Mouse (Mus musculus): Measurements from ENCODE around the gene Aco1. TPM values are rescaled to one million over a fixed set of nuclear protein-coding genes. Genes with fewer than 3 reads are reported as not detected.
A peak's percentile ranks its signal among the peaks of the same experiment; 100 is the strongest.
"Not testable (repeated sequence)": the region's sequence is repeated elsewhere in the genome, so short reads cannot be mapped to it uniquely, and the experiment has no call there.

Aco1 gene
- polyA plus RNA-seq (2015; fragmentation: Nextera tagmentation; extraction: Ambion mirVana): 27.0 and 29.4 TPM in 2 replicates

- ATAC-seq (ENCODE audit: extremely low read depth, insufficient number of reproducible peaks, low FRiP score, low TSS enrichment): peak; percentile 94
- Histone ChIP-seq H3K4me2 (peak within 1 kb of the TSS; percentile 87), H3K4me3 (peak within 1 kb of the TSS; percentile 76), H3K9me3 (no peaks in the 10 kb centered on the region), H3K27ac (replicated peaks) (peak within 1 kb of the TSS; percentile 88), H3K4me1 (peaks cover 23% of the 10 kb centered on the region), H3K27me3 (replicated peaks) (no peaks in the 10 kb centered on the region), H3K36me3 (0 out of 2 replicates have a peak, but pooled peaks cover 5% of the 10 kb centered on the region), H3K9ac (peak within 1 kb of the TSS; percentile 86)
- WGBS: under 1% methylated on average over 46 of the region's 46 CpGs
Observed at GRCm38 (mm10) chr4:40142743-40143532, at the start of gene Aco1. TSS of gene Aco1 (plus strand) at chr4:40143081.

- Histone ChIP-seq H3K4me2 (no peak overlapping the region), H3K9ac (no peak overlapping the region), H3K9me3 (no peaks in the 10 kb centered on the region), H3K27me3 (replicated peaks) (no peaks in the 10 kb centered on the region), H3K4me3 (no peak overlapping the region), H3K36me3 (no peaks in the 10 kb centered on the region), H3K4me1 (no peaks in the 10 kb centered on the region), H3K27ac (replicated peaks) (no peak overlapping the region)
- ATAC-seq (ENCODE audit: extremely low read depth, insufficient number of reproducible peaks, low FRiP score, low TSS enrichment): no peak
- 58% methylated on average over 2 of the region's 2 CpGs for WGBS
Observed at GRCm38 (mm10) chr4:40094974-40095373, 47.9 kb upstream of the Aco1 start.

- 74% methylated on average over 1 of the region's 1 CpGs for WGBS
- H3K36me3 ChIP-seq: no peaks in the 10 kb centered on the region
Observed at GRCm38 (mm10) chr4:40102996-40103395, 39.9 kb upstream of the Aco1 start.

GRCm38 (mm10) chr4:40106004-40106536, 36.8 kb upstream of the Aco1 start:
- H3K27ac ChIP-seq (replicated peaks): no peak overlapping the region
- no peaks in the 10 kb centered on the region for H3K4me1 ChIP-seq
- WGBS: 47% methylated on average over 8 of the region's 8 CpGs
- H3K4me3 ChIP-seq: no peak overlapping the region
- no peaks in the 10 kb centered on the region for H3K9me3 ChIP-seq
- H3K36me3 ChIP-seq: no peaks in the 10 kb centered on the region
- no peaks in the 10 kb centered on the region for H3K27me3 ChIP-seq (replicated peaks)
- no peak overlapping the region for H3K4me2 ChIP-seq
- ATAC-seq (ENCODE audit: extremely low read depth, insufficient number of reproducible peaks, low FRiP score, low TSS enrichment): no peak
- H3K9ac ChIP-seq: no peak overlapping the region

More at GRCm38 (mm10) chr4:40102996-40103395, 39.9 kb upstream of the Aco1 start:
- Histone ChIP-seq H3K9ac (no peak overlapping the region), H3K4me2 (no peak overlapping the region), H3K9me3 (no peaks in the 10 kb centered on the region), H3K27ac (replicated peaks) (no peak overlapping the region), H3K4me3 (no peak overlapping the region), H3K4me1 (no peaks in the 10 kb centered on the region), H3K27me3 (replicated peaks) (no peaks in the 10 kb centered on the region)
- ATAC-seq (ENCODE audit: extremely low read depth, insufficient number of reproducible peaks, low FRiP score, low TSS enrichment): no peak

GRCm38 (mm10) chr4:40108030-40108429, 34.9 kb upstream of the Aco1 start:
- no peak for ATAC-seq (ENCODE audit: extremely low read depth, insufficient number of reproducible peaks, low FRiP score, low TSS enrichment)
- WGBS: 70% methylated on average over 4 of the region's 4 CpGs
- no peak overlapping the region for H3K4me3 ChIP-seq
- H3K4me2 ChIP-seq: no peak overlapping the region
- H3K9ac ChIP-seq: no peak overlapping the region
- H3K9me3 ChIP-seq: no peaks in the 10 kb centered on the region
- no peaks in the 10 kb centered on the region for H3K36me3 ChIP-seq
- no peaks in the 10 kb centered on the region for H3K4me1 ChIP-seq
- H3K27me3 ChIP-seq (replicated peaks): no peaks in the 10 kb centered on the region
- no peak overlapping the region for H3K27ac ChIP-seq (replicated peaks)

- 64% methylated on average over 1 of the region's 1 CpGs for WGBS
- no peaks in the 10 kb centered on the region for H3K4me1 ChIP-seq
- H3K9me3 ChIP-seq: no peaks in the 10 kb centered on the region
- H3K4me3 ChIP-seq: no peak overlapping the region
- H3K36me3 ChIP-seq: no peaks in the 10 kb centered on the region
- ATAC-seq (ENCODE audit: extremely low read depth, insufficient number of reproducible peaks, low FRiP score, low TSS enrichment): no peak
- H3K9ac ChIP-seq: no peak overlapping the region
- no peak overlapping the region for H3K27ac ChIP-seq (replicated peaks)
- H3K4me2 ChIP-seq: no peak overlapping the region
- H3K27me3 ChIP-seq (replicated peaks): no peaks in the 10 kb centered on the region
Observed at GRCm38 (mm10) chr4:40113173-40113572, 29.7 kb upstream of the Aco1 start.

- no peaks in the 10 kb centered on the region for H3K27me3 ChIP-seq (replicated peaks)
- H3K9ac ChIP-seq: no peak overlapping the region
- WGBS: 66% methylated on average over 3 of the region's 3 CpGs
- no peaks in the 10 kb centered on the region for H3K36me3 ChIP-seq
- no peak overlapping the region for H3K4me3 ChIP-seq
- no peaks in the 10 kb centered on the region for H3K9me3 ChIP-seq
- no peaks in the 10 kb centered on the region for H3K4me1 ChIP-seq
- H3K4me2 ChIP-seq: no peak overlapping the region
- ATAC-seq (ENCODE audit: extremely low read depth, insufficient number of reproducible peaks, low FRiP score, low TSS enrichment): no peak
- no peak overlapping the region for H3K27ac ChIP-seq (replicated peaks)
Observed at GRCm38 (mm10) chr4:40121221-40121620, 21.7 kb upstream of the Aco1 start.

- not testable (repeated sequence) for H3K9ac ChIP-seq; H3K36me3 ChIP-seq; H3K27ac ChIP-seq (replicated peaks); H3K4me2 ChIP-seq; ATAC-seq (ENCODE audit: extremely low read depth, insufficient number of reproducible peaks, low FRiP score, low TSS enrichment); H3K27me3 ChIP-seq (replicated peaks); H3K9me3 ChIP-seq; H3K4me3 ChIP-seq; H3K4me1 ChIP-seq
- 80% methylated on average over 1 of the region's 1 CpGs for WGBS
Observed at GRCm38 (mm10) chr4:40122291-40122690, 20.6 kb upstream of the Aco1 start.

GRCm38 (mm10) chr4:40134468-40135102, 8.3 kb upstream of the Aco1 start:
- no peaks in the 10 kb centered on the region for H3K9me3 ChIP-seq
- peak overlapping the region; percentile 34; the same call in 1 of the 2 replicates for H3K4me2 ChIP-seq
- ATAC-seq (ENCODE audit: extremely low read depth, insufficient number of reproducible peaks, low FRiP score, low TSS enrichment): no peak
- 12% methylated on average over 9 of the region's 9 CpGs for WGBS
- no peaks in the 10 kb centered on the region for H3K27me3 ChIP-seq (replicated peaks)
- no peaks in the 10 kb centered on the region for H3K4me1 ChIP-seq
- no peaks in the 10 kb centered on the region for H3K36me3 ChIP-seq
- H3K4me3 ChIP-seq: no peak overlapping the region
- H3K9ac ChIP-seq: no peak overlapping the region
- no peak overlapping the region for H3K27ac ChIP-seq (replicated peaks)

GRCm38 (mm10) chr4:40136519-40136918, 6.4 kb upstream of the Aco1 start:
- no peaks in the 10 kb centered on the region for H3K36me3 ChIP-seq
- no peak overlapping the region for H3K4me2 ChIP-seq
- H3K9ac ChIP-seq: no peak overlapping the region
- ATAC-seq (ENCODE audit: extremely low read depth, insufficient number of reproducible peaks, low FRiP score, low TSS enrichment): no peak
- 73% methylated on average over 4 of the region's 4 CpGs for WGBS
- H3K27ac ChIP-seq (replicated peaks): no peak overlapping the region
- no peaks in the 10 kb centered on the region for H3K4me1 ChIP-seq
- H3K9me3 ChIP-seq: no peaks in the 10 kb centered on the region
- H3K4me3 ChIP-seq: no peak overlapping the region
- no peaks in the 10 kb centered on the region for H3K27me3 ChIP-seq (replicated peaks)

- H3K9me3 ChIP-seq: no peaks in the 10 kb centered on the region
- no peak overlapping the region for H3K4me3 ChIP-seq
- no peaks in the 10 kb centered on the region for H3K27me3 ChIP-seq (replicated peaks)
- no peaks in the 10 kb centered on the region for H3K36me3 ChIP-seq
- H3K27ac ChIP-seq (replicated peaks): no peak overlapping the region
- no peak overlapping the region for H3K9ac ChIP-seq
- no peak for ATAC-seq (ENCODE audit: extremely low read depth, insufficient number of reproducible peaks, low FRiP score, low TSS enrichment)
- H3K4me1 ChIP-seq: peaks cover 18% of the 10 kb centered on the region
- no peak overlapping the region for H3K4me2 ChIP-seq
- WGBS: 55% methylated on average over 3 of the region's 3 CpGs
Observed at GRCm38 (mm10) chr4:40139663-40140255, 3.1 kb upstream of the Aco1 start.

All from heart, embryonic 13.5 days (tissue).